Mouse (Mus musculus): ENCODE data around the gene Rhpn2.

The Rhpn2 gene

DNA sequence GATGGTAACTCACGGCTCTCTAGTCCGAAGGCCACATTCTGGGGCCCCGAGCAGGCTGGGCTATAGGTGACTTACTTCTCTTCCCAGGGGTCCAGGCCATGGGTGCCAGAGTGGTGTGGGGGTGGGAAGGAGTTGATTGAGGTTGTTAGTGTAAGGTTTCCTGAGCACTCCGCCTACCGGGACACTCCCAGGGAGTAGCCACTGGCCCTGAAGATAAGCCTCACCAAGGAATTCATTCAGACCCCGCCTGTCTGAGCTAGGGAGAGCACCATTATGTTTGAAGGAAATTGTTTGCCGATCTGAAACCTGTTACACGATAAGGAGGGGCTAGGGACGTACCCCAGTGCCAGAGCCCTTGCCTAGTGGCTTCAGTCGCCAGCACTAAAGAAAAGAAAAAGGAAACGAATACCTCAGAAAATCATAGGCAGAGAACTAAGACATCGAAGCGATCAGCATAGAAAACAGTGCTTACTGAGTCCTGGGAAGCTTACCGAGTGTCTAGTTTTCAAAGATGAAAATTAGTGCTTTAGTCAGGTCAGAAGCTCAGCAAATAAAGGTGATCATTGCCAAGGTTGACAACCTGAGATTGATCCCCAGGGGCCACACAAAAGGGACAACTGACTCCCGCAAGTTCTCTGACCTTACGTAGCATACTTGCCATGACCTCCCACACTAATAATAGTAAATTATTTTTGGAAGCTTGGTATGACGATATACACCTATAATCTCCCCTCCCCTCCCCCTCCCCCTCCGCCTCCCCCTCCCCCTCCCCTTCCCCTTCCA, 14.1 kb downstream of the Rhpn2 start:
- no peak for DNase-seq (ENCODE audit: extremely low spot score, low spot score)

- DNase-seq (ENCODE audit: extremely low spot score, low spot score), result no peak
Observed at GRCm38 (mm10) chr7:35349022-35349421, 15.1 kb downstream of the Rhpn2 start.

DNA sequence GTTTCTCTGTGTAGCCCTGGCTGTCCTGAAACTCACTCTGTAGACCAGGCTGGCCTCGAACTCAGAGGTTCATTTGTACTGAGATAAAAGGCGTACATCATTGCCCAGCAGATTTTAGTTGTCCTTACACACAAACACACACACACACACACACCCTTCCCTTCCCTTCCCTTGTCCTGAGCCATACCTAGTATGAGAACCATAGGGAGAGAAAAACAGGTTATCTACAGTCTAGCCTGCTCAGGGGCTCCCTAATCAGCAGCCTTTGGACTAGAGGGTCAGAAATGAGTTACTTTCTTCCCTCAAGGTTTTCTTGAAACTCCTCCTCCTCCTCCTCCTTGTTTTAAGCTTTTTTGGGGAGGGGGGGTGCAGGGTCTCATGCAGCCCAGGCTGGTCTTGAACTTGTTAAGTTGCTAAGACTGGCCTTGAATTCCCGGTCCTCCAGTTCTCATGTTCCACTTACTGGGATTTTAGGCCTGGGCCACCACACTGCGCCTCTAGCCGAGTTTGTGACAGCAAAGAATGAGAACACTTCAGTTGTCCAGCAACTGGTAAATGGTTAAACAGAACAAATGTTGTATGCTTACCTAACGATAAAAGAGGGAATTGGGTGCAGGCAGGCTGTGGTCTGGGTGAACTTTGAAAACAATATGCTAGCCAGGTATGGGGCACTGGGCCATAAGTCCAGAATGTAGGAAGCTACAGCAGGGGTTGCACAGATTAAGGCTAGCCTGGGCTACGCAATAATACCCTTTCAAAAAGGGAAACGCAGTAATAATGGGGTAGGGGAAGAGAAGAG, 16.1 kb downstream of the Rhpn2 start:
- no peak for DNase-seq (ENCODE audit: extremely low spot score, low spot score)

DNA sequence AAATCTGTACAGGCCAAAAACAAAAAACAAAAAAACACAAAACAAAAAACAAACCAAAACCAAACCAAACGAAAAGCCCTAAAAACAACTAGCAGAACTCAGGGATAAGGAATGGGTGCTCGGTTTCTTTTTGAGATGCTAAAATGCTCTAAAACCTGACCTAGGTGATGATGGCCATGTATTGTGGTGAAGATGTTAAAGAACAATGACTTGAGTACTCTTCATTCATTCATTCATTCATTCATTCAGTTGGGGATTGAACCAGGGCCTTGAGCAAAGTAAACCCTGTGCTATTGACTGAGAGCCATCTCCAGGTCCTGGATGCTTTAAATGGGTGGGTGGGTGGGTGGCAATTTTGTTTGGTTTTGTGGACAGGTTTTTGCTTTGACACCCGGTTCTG, 17.2 kb downstream of the Rhpn2 start:
- no peak for DNase-seq (ENCODE audit: extremely low spot score, low spot score)

- DNase-seq (ENCODE audit: extremely low spot score, low spot score), result no peak
Observed at GRCm38 (mm10) chr7:35353306-35353705, 19.3 kb downstream of the Rhpn2 start.

DNA sequence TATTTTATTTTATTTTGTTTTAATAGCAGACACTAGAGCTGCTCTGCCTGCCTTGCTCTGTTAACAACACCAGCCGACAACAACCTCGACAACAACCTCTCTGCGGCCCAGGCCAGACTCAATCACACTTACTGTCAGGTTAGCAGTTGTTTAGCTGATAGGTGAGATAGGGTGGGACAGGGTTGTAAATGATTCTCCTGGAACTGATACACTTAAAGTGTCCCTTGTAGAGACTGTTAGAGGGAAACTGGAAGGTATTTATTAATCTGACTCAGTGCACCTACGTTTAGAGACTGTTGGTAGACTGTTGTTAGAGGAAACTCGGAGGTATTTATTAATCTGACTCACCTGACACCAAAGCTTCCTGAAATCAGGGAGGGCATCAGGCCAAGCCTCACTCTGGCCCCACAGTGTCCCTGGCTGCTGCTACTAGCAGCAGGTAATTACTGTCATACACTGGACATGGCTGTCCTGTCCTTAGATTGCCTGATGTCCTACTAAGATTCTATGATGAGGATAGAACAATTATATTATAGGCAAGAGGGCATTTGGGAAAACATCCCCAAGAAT, 21.4 kb downstream of the Rhpn2 start:
- DNase-seq (ENCODE audit: extremely low spot score, low spot score), result no peak

GRCm38 (mm10) chr7:35357621-35358020, 23.7 kb downstream of the Rhpn2 start:
- no peak for DNase-seq (ENCODE audit: extremely low spot score, low spot score)

- no peak for DNase-seq (ENCODE audit: extremely low spot score, low spot score)
Observed at GRCm38 (mm10) chr7:35362253-35362652, 28.3 kb downstream of the Rhpn2 start.

- no peak for DNase-seq (ENCODE audit: extremely low spot score, low spot score)
Observed at GRCm38 (mm10) chr7:35362868-35363267, 28.9 kb downstream of the Rhpn2 start.

DNA sequence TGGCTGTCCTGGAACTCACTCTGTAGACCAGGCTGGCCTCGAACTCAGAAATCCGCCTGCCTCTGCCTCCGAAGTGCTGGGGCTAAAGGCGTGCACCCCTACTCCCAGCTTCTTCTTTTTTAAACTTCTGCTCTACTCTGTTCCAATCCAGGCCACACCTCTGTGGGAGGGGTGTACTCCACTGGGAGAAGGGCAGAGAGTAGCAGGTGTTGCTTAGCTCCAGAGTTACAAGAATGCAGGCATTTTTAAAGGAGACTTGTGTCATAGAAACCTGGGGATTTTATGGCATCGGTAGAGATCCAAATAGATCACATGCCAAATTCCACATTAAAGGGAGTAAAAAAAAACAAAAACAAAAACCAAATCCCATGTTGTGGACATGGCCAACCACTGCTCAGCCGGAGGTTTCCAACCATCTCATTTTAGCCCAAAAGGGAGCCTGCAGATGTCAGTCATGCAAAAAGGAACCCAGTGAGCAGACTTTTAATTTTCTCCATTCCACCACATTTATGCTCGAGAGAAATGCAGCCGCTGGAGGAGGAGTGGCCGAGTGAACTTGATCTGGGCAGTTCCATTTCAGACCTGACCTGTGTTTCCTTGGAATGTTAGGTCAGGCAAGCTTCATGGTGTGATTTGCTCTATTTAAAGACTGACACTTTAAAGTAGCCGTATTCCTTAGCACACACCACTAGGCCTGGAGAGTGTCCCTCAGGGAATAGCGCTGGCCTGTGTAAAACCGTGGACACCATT, 31.4 kb downstream of the Rhpn2 start:
- no peak for DNase-seq (ENCODE audit: extremely low spot score, low spot score)

DNA sequence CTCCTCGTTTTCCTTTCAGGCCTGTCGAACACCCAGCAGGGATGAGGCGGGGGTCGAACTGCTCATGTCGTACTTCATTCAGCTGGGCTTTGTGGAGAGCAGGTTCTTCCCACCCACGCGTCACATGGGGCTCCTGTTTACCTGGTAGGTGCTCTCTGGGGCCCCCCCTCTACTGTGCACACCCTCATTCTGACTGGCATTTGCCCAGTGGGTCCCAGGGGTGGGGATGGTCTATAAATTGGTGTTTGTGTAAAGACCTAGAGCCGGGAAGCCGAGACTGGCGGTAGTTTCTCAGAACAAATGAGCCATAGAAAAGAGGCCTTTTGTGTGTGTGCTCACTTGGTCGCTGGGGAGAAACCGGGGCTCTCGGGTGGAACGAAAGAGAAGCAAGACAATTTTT, 37.1 kb downstream of the Rhpn2 start:
- peak; percentile 39 for DNase-seq (ENCODE audit: extremely low spot score, low spot score)

- no peak for DNase-seq (ENCODE audit: extremely low spot score, low spot score)
Observed at GRCm38 (mm10) chr7:35372483-35373017, 38.6 kb downstream of the Rhpn2 start.

DNA sequence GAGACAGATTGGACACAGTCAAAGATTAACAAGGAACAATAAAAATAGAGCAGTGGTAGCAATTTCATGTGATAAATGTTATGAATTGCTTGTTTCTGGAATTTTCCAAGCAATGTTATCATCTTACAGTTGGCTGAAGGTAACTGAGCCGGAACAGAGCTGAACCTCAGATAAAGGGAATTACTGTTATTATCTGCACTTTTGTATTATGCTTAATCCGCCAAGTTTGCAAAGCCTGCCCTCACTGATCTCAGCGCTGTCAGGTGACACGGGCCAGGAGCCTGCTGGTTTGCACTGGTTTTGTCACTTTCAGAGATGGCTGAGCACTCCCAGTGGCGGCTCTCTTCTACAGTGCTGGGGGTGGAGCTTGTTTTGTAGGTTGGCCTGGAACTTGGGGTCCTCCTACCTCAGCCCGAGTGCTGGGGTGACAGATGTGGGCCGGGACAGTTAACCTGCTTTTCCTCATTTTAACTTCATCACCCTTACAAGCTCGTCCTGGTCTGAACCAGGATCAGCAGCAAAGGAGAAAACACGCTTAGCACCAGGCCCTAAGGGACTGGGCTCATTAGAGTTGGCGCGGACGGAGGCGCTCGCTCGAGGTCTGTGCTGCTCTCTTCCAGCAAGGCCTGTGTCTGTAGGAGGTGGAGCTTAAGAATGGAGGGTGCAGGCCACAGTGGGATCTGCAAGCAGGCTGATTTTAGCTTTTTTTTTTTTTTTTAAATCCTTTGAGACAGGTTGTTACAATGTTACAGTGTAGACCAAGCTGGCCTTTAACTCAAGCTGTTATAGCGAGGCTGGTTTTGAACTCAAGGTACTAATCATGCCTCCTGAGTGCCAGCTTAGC, 39.4 kb downstream of the Rhpn2 start:
- no peak for DNase-seq (ENCODE audit: extremely low spot score, low spot score)

DNA sequence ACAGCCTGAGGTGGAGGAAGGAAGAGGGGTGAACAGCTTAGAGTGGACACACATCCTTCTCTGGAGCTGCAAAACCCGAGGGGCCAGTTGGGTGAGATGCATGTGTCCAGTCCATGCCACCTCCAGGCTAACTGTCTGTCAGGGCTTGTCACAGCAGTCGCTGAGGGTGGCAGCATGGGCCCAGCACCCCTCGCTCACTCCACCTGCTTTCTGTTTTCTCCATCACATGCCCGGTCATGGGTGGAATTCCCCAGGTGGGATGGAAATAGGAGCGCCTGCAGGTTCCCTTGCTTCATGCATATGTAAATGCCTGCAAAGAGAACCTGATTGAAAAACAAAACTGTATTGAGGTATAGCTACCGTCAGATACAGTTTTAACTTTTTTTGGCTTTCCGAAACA, 40.3 kb downstream of the Rhpn2 start:
- no peak for DNase-seq (ENCODE audit: extremely low spot score, low spot score)

DNA sequence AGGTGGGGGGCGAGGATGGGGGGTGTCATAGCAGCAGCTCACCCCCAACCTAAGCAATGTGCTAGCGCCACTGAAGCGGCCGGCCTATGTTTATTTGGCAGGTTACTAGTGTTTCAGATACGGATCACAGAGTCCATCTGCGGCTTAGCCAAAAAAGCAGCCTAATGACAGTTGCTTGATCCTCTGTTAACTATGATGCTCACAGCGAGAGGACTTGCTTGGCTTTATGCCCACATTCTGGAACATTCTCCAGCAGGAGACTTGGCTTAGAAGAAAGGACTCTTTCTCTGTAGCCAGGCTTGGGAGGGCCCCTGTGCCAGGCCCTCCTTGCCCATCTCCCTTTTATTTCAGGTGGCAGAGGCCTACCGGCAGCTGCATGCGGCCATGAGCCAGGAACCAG, 42.7 kb downstream of the Rhpn2 start:
- DNase-seq (ENCODE audit: extremely low spot score, low spot score), result no peak

- no peak for DNase-seq (ENCODE audit: extremely low spot score, low spot score)
Observed at GRCm38 (mm10) chr7:35379492-35380119, 45.6 kb downstream of the Rhpn2 start.

- no peak for DNase-seq (ENCODE audit: extremely low spot score, low spot score)
Observed at GRCm38 (mm10) chr7:35380351-35380750, 46.4 kb downstream of the Rhpn2 start.

DNA sequence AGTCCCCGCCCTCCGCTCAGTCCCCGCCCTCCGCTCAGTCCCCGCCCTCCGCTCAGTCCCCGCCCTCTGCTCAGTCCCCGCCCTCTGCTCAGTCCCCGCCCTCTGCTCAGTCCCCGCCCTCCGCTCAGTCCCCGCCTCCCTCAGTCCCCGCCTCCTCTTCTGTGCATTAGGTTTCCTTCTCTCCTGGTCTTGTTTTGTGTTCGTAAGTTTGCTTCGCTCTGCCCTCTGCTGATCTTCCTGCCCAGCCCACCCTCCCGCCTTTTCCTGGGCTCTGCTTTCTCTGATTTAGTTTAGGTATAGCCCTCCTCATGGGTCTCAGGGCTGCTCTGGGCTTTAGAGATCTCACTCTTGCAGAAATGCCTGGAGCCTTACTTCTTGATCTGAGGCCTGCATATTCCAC, 47.9 kb downstream of the Rhpn2 start:
- no peak for DNase-seq (ENCODE audit: extremely low spot score, low spot score)

GRCm38 (mm10) chr7:35382706-35383353, 48.9 kb downstream of the Rhpn2 start:
- DNase-seq (ENCODE audit: extremely low spot score, low spot score), result no peak
